Mouse (Mus musculus) limb, embryonic 10.5 days (tissue): ENCODE data around the gene Dnlz. TPM values are rescaled to one million over a fixed set of nuclear protein-coding genes. Genes with fewer than 3 reads are reported as not detected.
A peak's percentile ranks its signal among the peaks of the same experiment; 100 is the strongest.

Source experiments
- DNase-seq: peaks from one replicate; pipeline ENCODE4 v3.0.0-alpha.2; 2017; ENCODE audit warnings: low spot score
- H3K27ac ChIP-seq: fragments of 300-500 bp; sonication (generic); 2 replicates; pipeline ENCODE4 v1.5.1; 2016; ENCODE audit warnings: mild to moderate bottlenecking
- H3K27me3 ChIP-seq: fragments of 300-500 bp; sonication (generic); 2 replicates; pipeline ENCODE4 v1.6.1; 2016; ENCODE audit warnings: low read depth, mild to moderate bottlenecking; ENCODE audit not compliant: poor library complexity, severe bottlenecking
- H3K36me3 ChIP-seq: fragments of 300-500 bp; sonication (generic); 2 replicates; pipeline ENCODE4 v1.6.1; 2016; ENCODE audit warnings: mild to moderate bottlenecking, moderate library complexity
- H3K4me1 ChIP-seq: fragments of 300-500 bp; sonication (generic); 2 replicates; pipeline ENCODE4 v1.6.1; 2016
- H3K4me3 ChIP-seq: fragments of 300-500 bp; sonication (generic); 2 replicates; pipeline ENCODE4 v1.5.1; 2016; ENCODE audit warnings: mild to moderate bottlenecking, moderate library complexity
- H3K9me3 ChIP-seq: fragments of 300-500 bp; sonication (generic); replicated peaks from 2 replicates; pipeline ENCODE4 v1.6.1; 2016; ENCODE audit warnings: mild to moderate bottlenecking
- WGBS: fragments of 180-500 bp; shearing (Covaris S2); methylation state at CpG from one replicate; pipeline ENCODE4 v1.1.7; 2016; 5-methylcytosine and 5-hydroxymethylcytosine counted together
- polyA plus RNA-seq: library from polyadenylated mRNA; unstranded; fragments of >200 nt; fragmentation: Nextera tagmentation; extraction: Ambion mirVana; gene quantifications from 2 replicates; pipeline ENCODE4 v1.2.1, GENCODE M21; 2016

Gene Dnlz
- polyA plus RNA-seq, 1 experiment from 2014 or later: 36.8 TPM

- DNase-seq: peak; percentile 93
- under 1% methylated on average over 59 of the region's 66 CpGs for WGBS
- Histone ChIP-seq H3K4me1 (peaks cover 63% of the 10 kb centered on the region), H3K27me3 (no peaks in the 10 kb centered on the region), H3K9me3 (no peaks in the 10 kb centered on the region), H3K4me3 (peak within 1 kb of the TSS; percentile 86), H3K27ac (peak within 1 kb of the TSS; percentile 95), H3K36me3 (peaks cover 33% of the 10 kb centered on the region)
Observed at GRCm38 (mm10) chr2:26315072-26315924, 36.6 kb downstream of the Dnlz start, which contains the start of gene Gpsm1. TSS of gene Gpsm1 (plus strand) at chr2:26315515.

- Histone ChIP-seq H3K4me1 (peaks cover 71% of the 10 kb centered on the region), H3K36me3 (peaks cover 25% of the 10 kb centered on the region), H3K27ac (peak overlapping the region; percentile 95), H3K4me3 (peak overlapping the region; percentile 86), H3K27me3 (no peaks in the 10 kb centered on the region), H3K9me3 (no peaks in the 10 kb centered on the region)
- DNase-seq: peak; percentile 75
- 29% methylated on average over 13 of the region's 13 CpGs for WGBS
Observed at GRCm38 (mm10) chr2:26314281-26315071, 37.4 kb downstream of the Dnlz start.

GRCm38 (mm10) chr2:26313394-26313793 is 38.5 kb downstream of the Dnlz start:
- DNase-seq: no peak
- peaks cover 14% of the 10 kb centered on the region for H3K36me3 ChIP-seq
- peaks cover 73% of the 10 kb centered on the region for H3K4me1 ChIP-seq
- H3K27ac ChIP-seq: peak overlapping the region; percentile 95
- 95% methylated on average over 1 of the region's 1 CpGs for WGBS
- no peaks in the 10 kb centered on the region for H3K27me3 ChIP-seq
- no peaks in the 10 kb centered on the region for H3K9me3 ChIP-seq
- H3K4me3 ChIP-seq: no peak overlapping the region

GRCm38 (mm10) chr2:26312812-26313211 is 39.1 kb downstream of the Dnlz start:
- DNase-seq: no peak
- no peaks in the 10 kb centered on the region for H3K9me3 ChIP-seq
- WGBS: 66% methylated on average over 2 of the region's 2 CpGs
- peaks cover 68% of the 10 kb centered on the region for H3K4me1 ChIP-seq
- H3K27me3 ChIP-seq: no peaks in the 10 kb centered on the region
- no peak overlapping the region for H3K4me3 ChIP-seq
- peak overlapping the region; percentile 95; the same call in 1 of the 2 replicates for H3K27ac ChIP-seq
- H3K36me3 ChIP-seq: peaks cover 8% of the 10 kb centered on the region

GRCm38 (mm10) chr2:26311936-26312335 is 40.0 kb downstream of the Dnlz start:
- no peaks in the 10 kb centered on the region for H3K9me3 ChIP-seq
- 83% methylated on average over 5 of the region's 5 CpGs for WGBS
- H3K4me1 ChIP-seq: peaks cover 59% of the 10 kb centered on the region

GRCm38 (mm10) chr2:26309739-26310138 is 42.2 kb downstream of the Dnlz start:
- Histone ChIP-seq H3K9me3 (no peaks in the 10 kb centered on the region), H3K27ac (peak overlapping the region; percentile 84), H3K36me3 (no peaks in the 10 kb centered on the region), H3K4me3 (peak overlapping the region; percentile 19), H3K27me3 (no peaks in the 10 kb centered on the region), H3K4me1 (peaks cover 41% of the 10 kb centered on the region)
- peak; percentile 57 for DNase-seq
- WGBS: 38% methylated on average over 10 of the region's 10 CpGs

More at GRCm38 (mm10) chr2:26311936-26312335, 40.0 kb downstream of the Dnlz start:
- no peaks in the 10 kb centered on the region for H3K36me3 ChIP-seq
- DNase-seq: no peak
- peak overlapping the region; percentile 47; the same call in 1 of the 2 replicates for H3K27ac ChIP-seq
- H3K27me3 ChIP-seq: no peaks in the 10 kb centered on the region
- H3K4me3 ChIP-seq: no peak overlapping the region

- peaks cover 26% of the 10 kb centered on the region for H3K4me1 ChIP-seq
- WGBS: 87% methylated on average over 3 of the region's 3 CpGs
Observed at GRCm38 (mm10) chr2:26306702-26307101, 45.2 kb downstream of the Dnlz start.

GRCm38 (mm10) chr2:26305555-26305954 is 46.4 kb downstream of the Dnlz start:
- no peak overlapping the region for H3K27ac ChIP-seq
- WGBS: 81% methylated on average over 2 of the region's 2 CpGs
- no peaks in the 10 kb centered on the region for H3K36me3 ChIP-seq
- no peaks in the 10 kb centered on the region for H3K9me3 ChIP-seq
- H3K4me3 ChIP-seq: no peak overlapping the region
- peaks cover 22% of the 10 kb centered on the region for H3K4me1 ChIP-seq
- DNase-seq: no peak
- H3K27me3 ChIP-seq: 0 out of 2 replicates have a peak, but pooled peaks cover under 1% of the 10 kb centered on the region

More at GRCm38 (mm10) chr2:26306702-26307101, 45.2 kb downstream of the Dnlz start:
- no peak for DNase-seq
- no peak overlapping the region for H3K4me3 ChIP-seq
- no peaks in the 10 kb centered on the region for H3K27me3 ChIP-seq
- no peaks in the 10 kb centered on the region for H3K9me3 ChIP-seq
- H3K27ac ChIP-seq: no peak overlapping the region
- no peaks in the 10 kb centered on the region for H3K36me3 ChIP-seq

- Histone ChIP-seq H3K36me3 (no peaks in the 10 kb centered on the region), H3K27ac (no peak overlapping the region), H3K4me3 (no peak overlapping the region), H3K27me3 (peaks cover 9% of the 10 kb centered on the region), H3K4me1 (peaks cover 20% of the 10 kb centered on the region), H3K9me3 (no peaks in the 10 kb centered on the region)
- no peak for DNase-seq
- WGBS: 85% methylated on average over 1 of the region's 1 CpGs
Observed at GRCm38 (mm10) chr2:26304711-26305110, 47.2 kb downstream of the Dnlz start.

GRCm38 (mm10) chr2:26302005-26302503 is 49.9 kb downstream of the Dnlz start:
- Histone ChIP-seq H3K4me3 (no peak overlapping the region), H3K27me3 (peaks cover 25% of the 10 kb centered on the region), H3K9me3 (no peaks in the 10 kb centered on the region), H3K36me3 (no peaks in the 10 kb centered on the region), H3K4me1 (peaks cover 27% of the 10 kb centered on the region), H3K27ac (no peak overlapping the region)
- WGBS: 90% methylated on average over 10 of the region's 10 CpGs
- DNase-seq: no peak

- no peak overlapping the region for H3K4me3 ChIP-seq
- peak; percentile 90 for DNase-seq
- peaks cover 34% of the 10 kb centered on the region for H3K4me1 ChIP-seq
- H3K27me3 ChIP-seq: peaks cover 25% of the 10 kb centered on the region
- WGBS: 6% methylated on average over 3 of the region's 3 CpGs
- 0 out of 2 replicates have a peak overlapping the region, but pooled peaks have one; percentile 14 for H3K27ac ChIP-seq
- H3K9me3 ChIP-seq: no peaks in the 10 kb centered on the region
- H3K36me3 ChIP-seq: no peaks in the 10 kb centered on the region
Observed at GRCm38 (mm10) chr2:26300808-26301174, 51.1 kb downstream of the Dnlz start.

GRCm38 (mm10) chr2:26300161-26300807 is 51.6 kb downstream of the Dnlz start:
- Histone ChIP-seq H3K4me3 (no peak overlapping the region), H3K36me3 (no peaks in the 10 kb centered on the region), H3K4me1 (peaks cover 34% of the 10 kb centered on the region), H3K27ac (peak overlapping the region; percentile 14; the same call in 1 of the 2 replicates), H3K9me3 (no peaks in the 10 kb centered on the region), H3K27me3 (peaks cover 25% of the 10 kb centered on the region)
- no peak for DNase-seq
- 53% methylated on average over 5 of the region's 5 CpGs for WGBS
